Mouse (Mus musculus) right cerebral cortex, postnatal 36 days (tissue): ENCODE data around the gene Atxn2.

Source experiments
- DNase-seq, 2 experiments: peaks; one replicate each; pipeline ENCODE4 v3.0.0; 2022; ENCODE audit warnings: low spot score in 2 of 2, mixed read lengths in 1 of 2

Atxn2 gene

GRCm38 (mm10) chr5:121858427-121858826, 147.3 kb downstream of the Atxn2 start:
- DNase-seq: no peak

DNA sequence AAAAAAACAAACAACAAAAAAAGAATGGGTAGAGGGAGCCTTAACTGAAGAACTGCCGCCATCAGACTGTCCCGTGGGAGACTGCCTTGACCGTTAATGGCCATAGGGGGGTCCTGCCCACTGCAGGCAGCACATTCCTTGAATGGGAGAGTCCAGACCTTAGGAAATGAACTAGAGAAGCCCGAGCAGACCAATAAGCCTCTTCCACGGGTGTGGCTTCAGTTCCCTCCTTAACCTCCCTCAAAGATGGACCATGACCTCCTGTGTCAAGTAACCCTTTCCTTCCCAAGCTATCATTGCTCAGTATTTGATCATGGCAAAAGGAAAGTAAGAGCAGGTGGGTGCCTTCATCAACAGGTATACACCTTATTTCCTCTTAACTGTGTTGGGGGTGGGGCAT, 150.8 kb downstream of the Atxn2 start:
- no peak for DNase-seq

GRCm38 (mm10) chr5:121864330-121864729, 153.2 kb downstream of the Atxn2 start:
- DNase-seq: no peak
